Mouse (Mus musculus): ENCODE measurements around the gene Itga1. TPM values are rescaled to one million over a fixed set of nuclear protein-coding genes. Genes with fewer than 3 reads are reported as not detected.

The Itga1 gene
- total and polyA plus RNA-seq, 3 experiments, result under 0.01 to 0.04 (median 0.01) TPM

GRCm38 (mm10) chr13:115116930-115117621, 15.3 kb upstream of the Itga1 start:
- H3K4me2 ChIP-seq (ENCODE audit: insufficient read depth, low read depth, poor library complexity, severe bottlenecking), result no peak overlapping the region
- no peaks in the 10 kb centered on the region for H3K36me3 ChIP-seq (replicated peaks in 1 of 2; ENCODE audit: control insufficient read depth in 1 of 2, insufficient read depth in 1 of 2, low read length in 1 of 2)
- no peaks in the 10 kb centered on the region for H3K27me3 ChIP-seq (replicated peaks)
- H3K9me3 ChIP-seq (replicated peaks; ENCODE audit: low read length), result no peaks in the 10 kb centered on the region
- dilution Hi-C loops (cut with MboI; ENCODE audit: extremely low pct_ligation_motif_present, extremely low pct_unique_long_range_greater_than_20kb, low sequenced_read_pairs), result no loop called here
- H3K27ac ChIP-seq (ENCODE audit: insufficient read depth, low read depth), result no peak overlapping the region
- peak; percentile 13 for DNase-seq (ENCODE audit: extremely low read depth)
- H3K9ac ChIP-seq (ENCODE audit: insufficient read depth, low read depth), result no peak overlapping the region
- no peak for TF ChIP-seq CHD2 (IDR thresholded peaks at IDR 0.05; ENCODE audit: low read length)
- TF ChIP-seq UBTF (IDR thresholded peaks at IDR 0.05; ENCODE audit: low read depth, low read length), result no peak
- TF ChIP-seq SIN3A (IDR thresholded peaks at IDR 0.05; ENCODE audit: low read length), result no peak
- no peak for TF ChIP-seq BHLHE40 (IDR thresholded peaks at IDR 0.05; ENCODE audit: low read depth, low read length)
- TF ChIP-seq MEF2A (IDR thresholded peaks at IDR 0.05; ENCODE audit: borderline replicate concordance, low read depth, low read length), result no peak
- no peak for TF ChIP-seq USF2 (conservative IDR thresholded peaks at IDR 0.05; ENCODE audit: low read depth, low read length)
- no peak for TF ChIP-seq ETS1 (conservative IDR thresholded peaks at IDR 0.05; ENCODE audit: low read depth, low read length)
- no peak for TF ChIP-seq ZNF384 (IDR thresholded peaks at IDR 0.05; ENCODE audit: low read depth, low read length)
- no peak for TF ChIP-seq USF1 (IDR thresholded peaks at IDR 0.05; ENCODE audit: low read depth, low read length)
- no peak for TF ChIP-seq ZC3H11A (IDR thresholded peaks at IDR 0.05; ENCODE audit: low read depth, low read length)
- no peak for TF ChIP-seq PAX5 (IDR thresholded peaks at IDR 0.05; ENCODE audit: low read length)
- TF ChIP-seq IRF4 (IDR thresholded peaks at IDR 0.05; ENCODE audit: low read depth, low read length), result no peak
- no peak for TF ChIP-seq E2F4 (IDR thresholded peaks at IDR 0.05; ENCODE audit: insufficient replicate concordance, low read depth, low read length)
- H3K4me3 ChIP-seq (replicated peaks in 1 of 3; ENCODE audit: low read depth in 2 of 3, low read length in 2 of 3, poor library complexity in 1 of 3), result no peak overlapping the region
- in situ Hi-C loops (cut with MboI; ENCODE audit: low pct_ligation_motif_present, low pct_unique_long_range_greater_than_20kb, low sequenced_read_pairs), result no loop called here
- no peaks in the 10 kb centered on the region for H3K79me2 ChIP-seq (replicated peaks; ENCODE audit: control insufficient read depth, extremely low read depth, insufficient read depth, poor library complexity, severe bottlenecking)
- peaks cover 5 to 12% of the 10 kb centered on the region in 2 experiments; a peak in 3 of 4 replicates for H3K4me1 ChIP-seq (ENCODE audit: control insufficient read depth in 1 of 2, insufficient read depth in 2 of 2)

GRCm38 (mm10) chr13:115109628-115110027, 7.9 kb upstream of the Itga1 start:
- dilution Hi-C loops (cut with MboI; ENCODE audit: extremely low pct_ligation_motif_present, extremely low pct_unique_long_range_greater_than_20kb, low sequenced_read_pairs), result no loop called here
- in situ Hi-C loops (cut with MboI; ENCODE audit: low pct_ligation_motif_present, low pct_unique_long_range_greater_than_20kb, low sequenced_read_pairs), result no loop called here
- no peak for DNase-seq (ENCODE audit: extremely low read depth)

More at GRCm38 (mm10) chr13:115109628-115110027, 7.9 kb upstream of the Itga1 start:
- Histone ChIP-seq H3K9me3 (replicated peaks; ENCODE audit: low read length) (no peaks in the 10 kb centered on the region), H3K9ac (ENCODE audit: insufficient read depth, low read depth) (no peak overlapping the region), H3K4me2 (ENCODE audit: insufficient read depth, low read depth, poor library complexity, severe bottlenecking) (no peak overlapping the region), H3K27ac (ENCODE audit: insufficient read depth, low read depth) (no peak overlapping the region), H3K36me3 (replicated peaks in 1 of 2; ENCODE audit: control insufficient read depth in 1 of 2, insufficient read depth in 1 of 2, low read length in 1 of 2) (no peaks in the 10 kb centered on the region), H3K4me3 (replicated peaks in 1 of 3; ENCODE audit: low read depth in 2 of 3, low read length in 2 of 3, poor library complexity in 1 of 3) (no peak overlapping the region), H3K4me1 (ENCODE audit: control insufficient read depth in 1 of 2, insufficient read depth in 2 of 2) (peaks cover 5 to 8% of the 10 kb centered on the region in 2 experiments), H3K27me3 (replicated peaks) (no peaks in the 10 kb centered on the region), H3K79me2 (replicated peaks; ENCODE audit: control insufficient read depth, extremely low read depth, insufficient read depth, poor library complexity, severe bottlenecking) (no peaks in the 10 kb centered on the region)
- no peak for TF ChIP-seq ELF1 (IDR thresholded peaks at IDR 0.05; ENCODE audit: low read depth, low read length)
- no peak for TF ChIP-seq POLR2AphosphoS2 (IDR thresholded peaks at IDR 0.05; ENCODE audit: low read depth, low read length)
